Mouse (Mus musculus) limb, embryonic 14.5 days (tissue): ENCODE results near the gene Gm37240. TPM values are rescaled to one million over a fixed set of nuclear protein-coding genes. Genes with fewer than 3 reads are reported as not detected.

Experiments used
- ATAC-seq: fragments of 200-750 bp; cut with Nextera tagmentation; 2 replicates; pipeline ENCODE4 v1.8.0; 2017; ENCODE audit warnings: low read depth, moderate number of reproducible peaks, moderate TSS enrichment; ENCODE audit not compliant: low FRiP score
- DNase-seq: peaks from one replicate; pipeline ENCODE4 v3.0.0-alpha.2; 2015; ENCODE audit warnings: low spot score
- H3K27ac ChIP-seq: fragments of 300-500 bp; sonication (generic); replicated peaks from 2 replicates; pipeline ENCODE4 v1.5.1; 2014; ENCODE audit warnings: low read depth, mild to moderate bottlenecking, low read length, moderate library complexity, mixed read lengths
- H3K27me3 ChIP-seq: fragments of 300-500 bp; sonication (generic); 2 replicates; pipeline ENCODE4 v1.6.1; 2014; ENCODE audit warnings: low read length, mixed read lengths; ENCODE audit not compliant: control insufficient read depth, insufficient read depth
- H3K36me3 ChIP-seq: fragments of 300-500 bp; sonication (generic); 2 replicates; pipeline ENCODE4 v1.6.1; 2014; ENCODE audit warnings: mild to moderate bottlenecking, low read length, moderate library complexity, mixed read lengths; ENCODE audit not compliant: control insufficient read depth, insufficient read depth
- H3K4me1 ChIP-seq: fragments of 300-500 bp; sonication (generic); 2 replicates; pipeline ENCODE4 v1.6.1; 2014; ENCODE audit warnings: antibody characterized with exemption, low read length, mixed read lengths; ENCODE audit not compliant: control insufficient read depth, insufficient read depth
- H3K4me2 ChIP-seq: fragments of 300-500 bp; sonication (generic); replicated peaks from 2 replicates; pipeline ENCODE4 v1.6.1; 2014; ENCODE audit warnings: low read depth, mild to moderate bottlenecking, low read length, moderate library complexity; ENCODE audit not compliant: severe bottlenecking
- H3K4me3 ChIP-seq: fragments of 300-500 bp; sonication (generic); replicated peaks from 2 replicates; pipeline ENCODE4 v1.5.1; 2014; ENCODE audit warnings: low read length
- H3K9ac ChIP-seq: fragments of 300-500 bp; sonication (generic); 2 replicates; pipeline ENCODE4 v1.6.1; 2014; ENCODE audit warnings: mild to moderate bottlenecking, low read depth, low read length, moderate library complexity; ENCODE audit not compliant: severe bottlenecking
- H3K9me3 ChIP-seq: fragments of 300-500 bp; sonication (generic); 2 replicates; pipeline ENCODE4 v1.6.1; 2016; ENCODE audit warnings: low read length; ENCODE audit not compliant: control insufficient read depth
- POLR2A ChIP-seq: fragments of 200-500 bp; IDR thresholded peaks from 2 replicates; pipeline ENCODE4 v1.8.0; 2012; ENCODE audit warnings: inconsistent platforms, mild to moderate bottlenecking, moderate library complexity, borderline replicate concordance; ENCODE audit not compliant: insufficient read depth, insufficient read length; ENCODE audit errors: extremely low read depth
- WGBS: fragments of 180-500 bp; shearing (Covaris S2); extraction: QIAGEN DNeasy Blood & Tissue Kit; methylation state at CpG from one replicate; pipeline ENCODE4 v1.1.7; 2014; 5-methylcytosine and 5-hydroxymethylcytosine counted together
- polyA plus RNA-seq, 2 experiments: library from polyadenylated mRNA; depleted of rRNA in 1 of 2; stranded (reverse) in 1 of 2; unstranded in 1 of 2; fragments of >200 nt; fragmentation: Nextera tagmentation in 1 of 2; extraction: Ambion mirVana in 1 of 2; gene quantifications; 2 replicates each; pipeline versions ENCODE4 v1.2.1 to v1.2.3; 2012 to 2014

The Gm37240 gene
- polyA plus RNA-seq, 2 experiments: 2.0 to 13.4 TPM

- Histone ChIP-seq H3K9me3 (no peaks in the 10 kb centered on the region), H3K4me3 (peak within 1 kb of the TSS; percentile 94), H3K4me1 (peaks cover 13% of the 10 kb centered on the region), H3K4me2 (peak within 1 kb of the TSS; percentile 99), H3K9ac (peak within 1 kb of the TSS; percentile 82), H3K36me3 (no peaks in the 10 kb centered on the region), H3K27ac (peak within 1 kb of the TSS; percentile 93), H3K27me3 (no peaks in the 10 kb centered on the region)
- WGBS: 0% methylated on average over 23 of the region's 76 CpGs
- ATAC-seq: peak; percentile 56
- no peak for TF ChIP-seq POLR2A
- DNase-seq: peak; percentile 7
Observed at GRCm38 (mm10) chr3:84814762-84815381, 1072.4 kb downstream of the Gm37240 start, which contains the start of gene Fbxw7. Fbxw7 (plus strand) TSS chr3:84815268.

GRCm38 (mm10) chr3:84814157-84814761 is 1073.1 kb downstream of the Gm37240 start:
- no peaks in the 10 kb centered on the region for H3K27me3 ChIP-seq
- peak; percentile 98 for ATAC-seq
- 0 out of 2 replicates have a peak, but pooled peaks have one; percentile 16 for TF ChIP-seq POLR2A
- H3K27ac ChIP-seq: peak overlapping the region; percentile 93
- DNase-seq: peak; percentile 99
- no peaks in the 10 kb centered on the region for H3K36me3 ChIP-seq
- H3K9me3 ChIP-seq: no peaks in the 10 kb centered on the region
- WGBS: 1% methylated on average over 42 of the region's 60 CpGs
- H3K4me2 ChIP-seq: peak overlapping the region; percentile 99
- H3K9ac ChIP-seq: peak overlapping the region; percentile 82
- H3K4me1 ChIP-seq: peaks cover 13% of the 10 kb centered on the region
- peak overlapping the region; percentile 94 for H3K4me3 ChIP-seq

DNA sequence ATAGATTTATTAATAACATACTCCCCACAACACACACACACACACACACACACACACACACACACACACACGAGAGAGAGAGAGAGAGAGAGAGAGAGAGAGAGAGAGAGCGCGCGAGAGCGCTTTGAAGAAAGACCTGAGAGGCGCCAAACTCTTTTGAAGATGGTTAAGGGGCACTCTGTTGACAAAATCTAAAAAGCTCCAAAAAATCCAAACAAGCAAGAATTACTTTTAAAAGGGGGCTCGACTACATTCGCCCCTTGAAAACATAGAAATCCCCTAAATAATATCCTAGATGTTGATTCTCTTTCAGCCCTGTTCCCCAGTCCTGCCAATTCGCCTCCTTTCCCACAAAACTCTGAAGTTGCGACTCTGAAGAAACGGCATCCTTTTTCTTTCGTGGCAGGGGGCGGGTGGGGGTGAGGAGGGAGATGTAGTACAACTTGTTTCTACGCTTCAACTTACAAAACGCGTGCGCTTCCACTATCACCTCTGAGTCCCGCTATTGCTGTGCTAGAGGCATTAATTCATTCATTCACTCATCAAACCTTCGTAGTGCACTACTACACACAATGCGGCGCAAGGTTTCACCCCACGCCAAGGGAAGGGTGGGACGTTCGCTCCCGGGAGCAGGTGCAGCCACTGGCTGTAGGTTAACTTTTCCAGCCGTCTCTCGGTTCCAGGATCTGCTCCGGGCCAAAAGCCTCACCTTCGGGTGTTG is 1073.7 kb downstream of the Gm37240 start:
- TF ChIP-seq POLR2A: no peak
- peak overlapping the region; percentile 89 for H3K4me2 ChIP-seq
- ATAC-seq (no peak), DNase-seq (peak; percentile 18)
- no peaks in the 10 kb centered on the region for H3K9me3 ChIP-seq
- no peaks in the 10 kb centered on the region for H3K36me3 ChIP-seq
- WGBS: under 1% methylated on average over 29 of the region's 29 CpGs
- peaks cover 13% of the 10 kb centered on the region for H3K4me1 ChIP-seq
- H3K27ac ChIP-seq: peak overlapping the region; percentile 79
- H3K9ac ChIP-seq: peak overlapping the region; percentile 77
- H3K27me3 ChIP-seq: no peaks in the 10 kb centered on the region
- H3K4me3 ChIP-seq: peak overlapping the region; percentile 94

- DNase-seq: no peak
- no peak for ATAC-seq
- H3K4me1 ChIP-seq: peaks cover 5% of the 10 kb centered on the region
- H3K27me3 ChIP-seq: no peaks in the 10 kb centered on the region
- no peak overlapping the region for H3K4me3 ChIP-seq
- no peak for TF ChIP-seq POLR2A
- no peak overlapping the region for H3K9ac ChIP-seq
- H3K4me2 ChIP-seq: no peak overlapping the region
- no peaks in the 10 kb centered on the region for H3K9me3 ChIP-seq
- H3K27ac ChIP-seq: no peak overlapping the region
- H3K36me3 ChIP-seq: no peaks in the 10 kb centered on the region
Observed at GRCm38 (mm10) chr3:84810803-84811202, 1076.5 kb downstream of the Gm37240 start.

- H3K27me3 ChIP-seq: no peaks in the 10 kb centered on the region
- H3K4me1 ChIP-seq: peaks cover 4% of the 10 kb centered on the region; the same call in 1 of the 2 replicates
- no peak overlapping the region for H3K4me3 ChIP-seq
- H3K27ac ChIP-seq: no peak overlapping the region
- H3K9me3 ChIP-seq: no peaks in the 10 kb centered on the region
- H3K9ac ChIP-seq: no peak overlapping the region
- no peak overlapping the region for H3K4me2 ChIP-seq
- TF ChIP-seq POLR2A: no peak
- no peak for ATAC-seq
- DNase-seq: no peak
- no peaks in the 10 kb centered on the region for H3K36me3 ChIP-seq
Observed at GRCm38 (mm10) chr3:84808906-84809305, 1078.4 kb downstream of the Gm37240 start.
